Mouse (Mus musculus) MEL (cell line): ENCODE measurements around the gene Nr5a1. TPM values are rescaled to one million over a fixed set of nuclear protein-coding genes. Genes with fewer than 3 reads are reported as not detected.

Experiments
- DNase-seq: peaks from one replicate; pipeline ENCODE4 v3.0.0; 2011; ENCODE audit warnings: low read depth, low spot score
- H3K27ac ChIP-seq: 2 replicates; pipeline ENCODE4 v1.5.1; 2012; ENCODE audit warnings: low read depth, mild to moderate bottlenecking, control low read depth, low read length, moderate library complexity; ENCODE audit not compliant: control insufficient read depth
- H3K27me3 ChIP-seq, 2 experiments: fragments of 150-350 bp in 1 of 2; sonication (generic) in 1 of 2; 2 replicates each; pipeline ENCODE4 v1.6.1; 2012; ENCODE audit warnings: low read length in 2 of 2, mild to moderate bottlenecking in 2 of 2, improper control_type of control experiment in 1 of 2, moderate library complexity in 1 of 2; ENCODE audit not compliant: insufficient read depth in 2 of 2, control insufficient read depth in 1 of 2
- H3K36me3 ChIP-seq, 2 experiments: 2 replicates each; pipeline ENCODE4 v1.6.1; 2012 to 2014; ENCODE audit warnings: low read length in 2 of 2, improper control_type of control experiment in 1 of 2, inconsistent platforms in 1 of 2, mild to moderate bottlenecking in 1 of 2; ENCODE audit not compliant: insufficient read depth in 2 of 2, control insufficient read depth in 1 of 2
- H3K4me1 ChIP-seq, 2 experiments: fragments of 150-350 bp in 1 of 2; sonication (generic) in 1 of 2; 2 replicates each; pipeline ENCODE4 v1.6.1; 2012; ENCODE audit warnings: low read length in 2 of 2, improper control_type of control experiment in 1 of 2, mild to moderate bottlenecking in 1 of 2; ENCODE audit not compliant: insufficient read depth in 2 of 2, control insufficient read depth in 1 of 2
- H3K4me3 ChIP-seq, 2 experiments: fragments of 150-350 bp in 1 of 2; sonication (generic) in 1 of 2; 2 replicates each; pipeline ENCODE4 v1.5.1; 2012; ENCODE audit warnings: low read depth in 2 of 2, low read length in 2 of 2, mild to moderate bottlenecking in 2 of 2, moderate library complexity in 2 of 2, control low read depth in 1 of 2, improper control_type of control experiment in 1 of 2; ENCODE audit not compliant: control insufficient read depth in 1 of 2, insufficient read depth in 1 of 2
- H3K79me2 ChIP-seq: 2 replicates; pipeline ENCODE4 v1.6.1; 2012; ENCODE audit warnings: mild to moderate bottlenecking, low read length, moderate library complexity; ENCODE audit not compliant: control insufficient read depth, poor library complexity, insufficient read depth
- H3K9ac ChIP-seq: 2 replicates; pipeline ENCODE4 v1.6.1; 2012; ENCODE audit warnings: low read depth, mild to moderate bottlenecking, control low read depth, low read length, moderate library complexity; ENCODE audit not compliant: control insufficient read depth, poor library complexity, severe bottlenecking
- H3K9me3 ChIP-seq: fragments of 150-350 bp; sonication (generic); replicated peaks from 2 replicates; pipeline ENCODE4 v1.6.1; 2012; ENCODE audit warnings: mild to moderate bottlenecking, low read length, improper control_type of control experiment, moderate library complexity; ENCODE audit not compliant: insufficient read depth
- BHLHE40 ChIP-seq: IDR thresholded peaks from 2 replicates; pipeline ENCODE4 v1.6.1; 2012; ENCODE audit warnings: low read depth, mild to moderate bottlenecking, inconsistent platforms, low read length, improper control_type of control experiment, borderline replicate concordance
- CHD2 ChIP-seq: IDR thresholded peaks from 2 replicates; pipeline ENCODE4 v1.6.1; 2011; ENCODE audit warnings: low read length, improper control_type of control experiment
- E2F4 ChIP-seq: IDR thresholded peaks from 2 replicates; pipeline ENCODE4 v1.6.1; 2011; ENCODE audit warnings: low read depth, low read length, improper control_type of control experiment, borderline replicate concordance
- EP300 ChIP-seq, 2 experiments: IDR thresholded peaks; 2 replicates each; pipeline ENCODE4 v1.6.1; 2011; ENCODE audit warnings: improper control_type of control experiment in 2 of 2, low read length in 2 of 2, low read depth in 1 of 2, mild to moderate bottlenecking in 1 of 2
- ETS1 ChIP-seq: IDR thresholded peaks from 2 replicates; pipeline ENCODE4 v1.6.1; 2012; ENCODE audit warnings: low read depth, mild to moderate bottlenecking, inconsistent platforms, low read length, improper control_type of control experiment, moderate library complexity
- GABPA ChIP-seq: IDR thresholded peaks from 2 replicates; pipeline ENCODE4 v1.6.1; 2012; ENCODE audit warnings: low read depth, mild to moderate bottlenecking, inconsistent platforms, low read length, improper control_type of control experiment, moderate library complexity
- GATA1 ChIP-seq: IDR thresholded peaks from 2 replicates; pipeline ENCODE4 v1.6.1; 2011; ENCODE audit warnings: low read depth, low read length, improper control_type of control experiment
- HCFC1 ChIP-seq: IDR thresholded peaks from 2 replicates; pipeline ENCODE4 v1.6.1; 2012; ENCODE audit warnings: low read depth, mild to moderate bottlenecking, inconsistent platforms, low read length, improper control_type of control experiment, moderate library complexity
- MAZ ChIP-seq: IDR thresholded peaks from 2 replicates; pipeline ENCODE4 v1.6.1; 2012; ENCODE audit warnings: low read depth, mild to moderate bottlenecking, inconsistent platforms, low read length, improper control_type of control experiment
- MYB ChIP-seq: IDR thresholded peaks from 2 replicates; pipeline ENCODE4 v1.6.1; 2011; ENCODE audit warnings: mild to moderate bottlenecking, low read depth, low read length, improper control_type of control experiment
- MYC ChIP-seq: IDR thresholded peaks from 2 replicates; pipeline ENCODE4 v1.6.1; 2011; ENCODE audit warnings: low read depth, mild to moderate bottlenecking, low read length, improper control_type of control experiment, moderate library complexity
- NELFE ChIP-seq: IDR thresholded peaks from 2 replicates; pipeline ENCODE4 v1.6.1; 2011; ENCODE audit warnings: low read depth, low read length, improper control_type of control experiment
- RAD21 ChIP-seq: IDR thresholded peaks from 2 replicates; pipeline ENCODE4 v1.6.1; 2011; ENCODE audit warnings: mild to moderate bottlenecking, low read depth, low read length, improper control_type of control experiment
- RCOR1 ChIP-seq: IDR thresholded peaks from 2 replicates; pipeline ENCODE4 v1.6.1; 2012; ENCODE audit warnings: low read depth, mild to moderate bottlenecking, inconsistent platforms, low read length, improper control_type of control experiment
- SMC3 ChIP-seq: IDR thresholded peaks from 2 replicates; pipeline ENCODE4 v1.6.1; 2011; ENCODE audit warnings: low read depth, low read length, improper control_type of control experiment
- TAL1 ChIP-seq: IDR thresholded peaks from 2 replicates; pipeline ENCODE4 v1.6.1; 2012; ENCODE audit warnings: mild to moderate bottlenecking, inconsistent platforms, low read length, moderate library complexity, mixed read lengths
- TCF12 ChIP-seq: IDR thresholded peaks from 2 replicates; pipeline ENCODE4 v1.6.1; 2014; ENCODE audit warnings: low read depth, mild to moderate bottlenecking, inconsistent platforms, low read length, improper control_type of control experiment, moderate library complexity
- USF2 ChIP-seq, 2 experiments: IDR thresholded peaks; 2 replicates each; pipeline ENCODE4 v1.6.1; 2011 to 2012; ENCODE audit warnings: improper control_type of control experiment in 2 of 2, low read length in 2 of 2, borderline replicate concordance in 1 of 2, inconsistent platforms in 1 of 2, low read depth in 1 of 2, mild to moderate bottlenecking in 1 of 2; ENCODE audit not compliant: insufficient read depth in 1 of 2
- ZC3H11A ChIP-seq: IDR thresholded peaks from 2 replicates; pipeline ENCODE4 v1.6.1; 2012; ENCODE audit warnings: low read depth, mild to moderate bottlenecking, inconsistent platforms, low read length, improper control_type of control experiment
- ZNF384 ChIP-seq: IDR thresholded peaks from 2 replicates; pipeline ENCODE4 v1.6.1; 2012; ENCODE audit warnings: low read depth, mild to moderate bottlenecking, inconsistent platforms, low read length, improper control_type of control experiment
- polyA plus RNA-seq, 2 experiments: library from polyadenylated mRNA; stranded (reverse) in 1 of 2; unstranded in 1 of 2; fragments of >175 nt in 1 of 2; fragments of >200 nt in 1 of 2; gene quantifications; 2 replicates each; pipeline versions ENCODE4 v1.2.1 to v1.2.4; 2012; ENCODE audit warnings: low replicate concordance in 2 of 2, low read depth in 1 of 2; ENCODE audit not compliant: insufficient read length in 2 of 2, insufficient read depth in 1 of 2, missing spikeins in 1 of 2
- total RNA-seq: library from RNA; depleted of rRNA; stranded (reverse); fragments of 300-350 nt; gene quantifications from 2 replicates; pipeline ENCODE4 v1.2.3, GENCODE M21; 2012

Gene Nr5a1
- total and polyA plus RNA-seq, 3 experiments, result not detected

- TF ChIP-seq GABPA, result no peak
- TF ChIP-seq MYB, result no peak
- TF ChIP-seq, all 39 proteins: peak for 16
These were observed 56.0 kb downstream of the Nr5a1 start (continued) for GRCm38 (mm10) chr2:38658338-38658836.

- TF ChIP-seq TCF12 (no peak), USF2 (IDR thresholded peaks at IDR 0.05; ENCODE audit: borderline replicate concordance in 1 of 2, insufficient read depth in 1 of 2, low read depth in 1 of 2, low read length in 2 of 2) (no peak), HCFC1 (no peak), CHD2 (no peak), TAL1 (no peak), MYB (no peak), ETS1 (no peak), MYC (no peak), RCOR1 (no peak), ZNF384 (no peak)
- H3K27me3 ChIP-seq, result no peaks in the 10 kb centered on the region
- peaks cover 0 to 3% of the 10 kb centered on the region in 2 experiments; a peak in 3 of 4 replicates for H3K4me1 ChIP-seq
- H3K9ac ChIP-seq, result no peak overlapping the region
- H3K27ac ChIP-seq, result no peak overlapping the region
- no peak overlapping the region for H3K4me3 ChIP-seq
- H3K79me2 ChIP-seq, result no peaks in the 10 kb centered on the region
- H3K36me3 ChIP-seq, result peaks cover 0 to 4% of the 10 kb centered on the region in 2 experiments; a peak in 1 of 4 replicates
- H3K9me3 ChIP-seq, result no peaks in the 10 kb centered on the region
- no peak for DNase-seq
These were observed 60.6 kb downstream of the Nr5a1 start for GRCm38 (mm10) chr2:38653694-38654093.

DNA sequence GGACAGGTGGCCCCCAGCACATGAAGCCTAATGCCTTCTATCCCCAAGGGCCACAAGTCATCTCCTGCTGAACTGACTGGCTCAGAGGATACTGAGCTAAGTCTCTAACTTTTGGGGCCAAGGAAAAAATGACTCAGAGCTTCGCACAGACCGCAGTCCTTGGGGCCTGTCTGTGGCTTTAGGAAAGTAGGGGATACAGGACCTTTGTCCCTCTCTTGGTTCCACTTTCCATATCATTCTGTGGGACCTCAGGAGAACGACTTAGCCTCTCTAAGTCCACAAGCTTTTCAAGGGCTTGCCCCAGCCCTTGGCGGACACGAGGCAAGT is 61.1 kb downstream of the Nr5a1 start:
- Histone ChIP-seq H3K4me1 (peaks cover 0 to 3% of the 10 kb centered on the region in 2 experiments; a peak in 2 of 4 replicates), H3K36me3 (peaks cover 0 to 4% of the 10 kb centered on the region in 2 experiments; a peak in 1 of 4 replicates), H3K79me2 (no peaks in the 10 kb centered on the region), H3K4me3 (no peak overlapping the region), H3K27me3 (no peaks in the 10 kb centered on the region), H3K27ac (no peak overlapping the region), H3K9ac (no peak overlapping the region), H3K9me3 (no peaks in the 10 kb centered on the region)
- no peak for TF ChIP-seq TCF12
- no peak for TF ChIP-seq MAZ
- no peak for TF ChIP-seq GATA1
- TF ChIP-seq NELFE, result no peak
- TF ChIP-seq SMC3, result no peak
- TF ChIP-seq MYB, result no peak
- no peak for TF ChIP-seq BHLHE40
- TF ChIP-seq E2F4, result no peak
- TF ChIP-seq ZC3H11A, result no peak
- no peak for TF ChIP-seq RAD21
- no peak for TF ChIP-seq EP300 (IDR thresholded peaks at IDR 0.05; ENCODE audit: low read depth in 1 of 2, low read length in 2 of 2)
- DNase-seq, result no peak
